Mouse (Mus musculus) mesoderm, embryonic 11.5 days (tissue): ENCODE measurements around the gene Tmem150c.

Source experiments
- DNase-seq: peaks from one replicate; pipeline ENCODE4 v3.0.0-alpha.2; 2012; ENCODE audit warnings: low read depth, low spot score

Gene Tmem150c

DNA sequence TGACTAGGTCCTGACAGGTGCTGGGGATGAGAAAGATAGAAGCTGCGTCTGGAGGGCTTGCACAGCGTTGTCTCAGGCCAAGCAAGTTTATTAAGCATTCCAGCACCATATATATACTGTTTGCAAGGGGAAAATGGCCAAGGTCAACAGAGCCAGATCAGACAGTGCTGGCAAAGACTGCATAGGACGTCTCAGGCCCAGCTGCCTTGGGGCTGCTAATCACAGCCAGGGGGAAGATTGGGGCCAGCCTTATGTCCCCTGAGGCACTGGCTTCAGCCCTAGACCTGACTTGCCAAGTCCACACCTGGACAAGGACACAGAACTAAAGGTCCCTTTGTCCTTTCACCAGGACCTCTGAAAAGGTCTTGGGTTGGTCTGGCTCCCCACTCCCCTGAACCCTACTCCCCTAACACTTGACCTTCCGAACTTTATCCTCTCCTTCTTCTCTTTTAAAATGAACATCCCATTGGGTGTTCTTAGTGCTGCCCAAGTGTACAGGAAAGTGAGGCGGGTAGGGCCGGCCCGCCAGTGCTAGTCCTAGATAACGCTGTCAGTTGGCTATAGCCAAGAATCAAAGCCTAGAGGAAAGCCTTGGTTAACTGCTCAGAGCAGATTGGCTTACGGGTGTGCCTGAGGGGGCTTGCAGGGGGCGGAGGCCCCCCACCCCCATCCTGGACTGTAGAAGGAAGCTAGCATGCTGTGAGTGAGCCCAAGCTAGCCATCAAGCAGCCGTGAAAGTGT is 104.6 kb downstream of the Tmem150c start:
- no peak for DNase-seq

DNA sequence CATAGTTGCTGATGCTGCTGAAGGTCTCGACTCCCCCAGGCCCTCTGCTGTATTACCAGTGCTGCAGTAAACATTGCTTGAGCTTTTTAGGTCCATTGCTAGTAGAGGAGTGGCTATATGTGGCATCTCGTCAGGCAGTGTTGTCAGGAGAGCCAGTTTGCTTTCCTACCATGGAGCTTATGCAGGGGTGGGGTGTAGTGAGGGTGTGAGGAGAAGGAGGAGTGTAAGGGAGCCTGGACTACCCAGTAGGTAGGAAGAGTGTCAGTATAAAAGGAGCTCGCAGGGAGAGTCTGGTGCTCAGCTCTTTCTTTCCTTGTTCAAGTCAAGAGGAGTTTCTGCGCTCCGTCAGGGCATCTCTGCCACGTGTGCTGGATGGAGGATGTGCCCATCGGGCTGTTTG is 106.9 kb downstream of the Tmem150c start:
- DNase-seq: no peak

GRCm38 (mm10) chr5:100049904-100050303 is 109.7 kb downstream of the Tmem150c start:
- DNase-seq: no peak

DNA sequence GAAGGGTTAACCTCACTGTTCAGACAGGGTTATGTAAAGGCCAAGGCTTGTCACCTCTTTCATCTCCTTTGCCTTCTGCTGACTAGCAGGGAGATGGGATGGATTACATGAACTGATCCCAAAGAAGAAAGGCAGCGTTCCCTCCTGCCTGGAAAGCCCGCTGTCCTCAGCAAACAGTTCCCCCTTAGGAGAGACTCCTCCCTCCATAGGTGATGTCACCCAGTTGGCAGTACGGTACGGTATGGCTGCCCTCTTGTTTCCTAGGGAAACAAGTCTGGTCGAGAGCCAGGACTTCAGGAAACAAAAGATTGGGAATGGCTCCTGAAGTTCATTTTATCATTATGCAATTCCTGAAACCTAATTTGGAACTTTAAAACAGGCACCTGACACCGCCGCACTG is 111.7 kb downstream of the Tmem150c start:
- DNase-seq: no peak

GRCm38 (mm10) chr5:100047143-100047640 is 112.4 kb downstream of the Tmem150c start:
- DNase-seq: no peak

GRCm38 (mm10) chr5:100046096-100046495 is 113.5 kb downstream of the Tmem150c start:
- no peak for DNase-seq

DNA sequence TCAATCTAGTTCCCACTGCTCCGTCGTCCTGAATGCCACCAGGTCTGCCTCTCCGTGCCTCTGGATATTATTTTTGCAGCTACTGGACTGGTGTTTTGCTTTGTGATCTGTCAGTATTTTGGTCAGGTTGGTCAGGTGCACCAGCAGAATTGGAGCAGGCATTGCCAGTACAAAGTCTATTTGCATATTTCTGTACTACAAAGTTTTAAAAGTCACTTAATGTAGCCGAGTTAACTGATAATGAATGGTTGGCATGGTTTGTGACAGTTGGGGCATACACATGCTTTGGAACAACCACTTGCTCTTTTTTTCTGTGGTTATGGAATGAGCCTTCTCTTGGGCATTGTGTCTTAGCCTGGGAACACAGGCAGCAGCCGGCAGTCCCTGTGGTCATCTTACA is 115.0 kb downstream of the Tmem150c start:
- DNase-seq: no peak

- DNase-seq: no peak
These were observed 115.6 kb downstream of the Tmem150c start for GRCm38 (mm10) chr5:100044030-100044429.

DNA sequence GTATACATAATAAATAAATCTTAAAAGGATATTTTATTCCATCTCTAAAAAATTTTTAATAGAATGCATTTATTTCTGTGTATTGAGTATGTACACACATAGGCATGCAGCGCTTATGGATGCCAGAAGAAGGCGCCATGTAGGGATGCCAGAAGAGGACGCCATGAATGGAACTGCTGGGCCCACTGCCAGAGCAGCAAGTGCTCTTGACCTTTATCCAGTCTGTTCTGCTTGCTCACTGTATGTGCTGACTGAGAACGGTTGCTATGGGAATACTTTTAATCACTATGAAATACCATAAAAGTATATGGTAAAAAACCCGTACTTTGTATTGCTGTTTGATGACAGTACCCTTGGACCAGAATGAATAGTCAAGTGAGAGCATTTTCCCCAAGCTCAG is 116.2 kb downstream of the Tmem150c start:
- no peak for DNase-seq

- DNase-seq: no peak
These were observed 117.1 kb downstream of the Tmem150c start for GRCm38 (mm10) chr5:100042467-100042866.

DNA sequence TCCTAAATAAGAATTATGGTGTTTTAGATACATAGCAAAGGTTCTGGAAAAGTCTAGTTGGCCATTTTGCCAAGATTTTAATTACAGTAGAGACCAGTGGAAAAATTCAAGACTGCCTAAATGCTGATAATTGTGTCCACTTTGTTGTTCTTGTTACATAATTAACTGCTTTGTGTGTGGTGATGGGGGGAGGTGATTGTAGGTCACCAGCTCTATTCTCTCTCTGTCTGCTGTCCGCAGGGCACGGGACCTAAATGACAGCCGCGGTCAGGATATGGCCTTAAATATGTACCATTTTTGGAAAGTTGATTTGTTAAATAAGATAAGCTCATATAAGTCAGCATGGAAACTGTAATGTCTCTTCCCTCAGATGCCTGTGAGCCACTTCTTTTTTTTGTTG is 118.3 kb downstream of the Tmem150c start:
- DNase-seq: no peak

DNA sequence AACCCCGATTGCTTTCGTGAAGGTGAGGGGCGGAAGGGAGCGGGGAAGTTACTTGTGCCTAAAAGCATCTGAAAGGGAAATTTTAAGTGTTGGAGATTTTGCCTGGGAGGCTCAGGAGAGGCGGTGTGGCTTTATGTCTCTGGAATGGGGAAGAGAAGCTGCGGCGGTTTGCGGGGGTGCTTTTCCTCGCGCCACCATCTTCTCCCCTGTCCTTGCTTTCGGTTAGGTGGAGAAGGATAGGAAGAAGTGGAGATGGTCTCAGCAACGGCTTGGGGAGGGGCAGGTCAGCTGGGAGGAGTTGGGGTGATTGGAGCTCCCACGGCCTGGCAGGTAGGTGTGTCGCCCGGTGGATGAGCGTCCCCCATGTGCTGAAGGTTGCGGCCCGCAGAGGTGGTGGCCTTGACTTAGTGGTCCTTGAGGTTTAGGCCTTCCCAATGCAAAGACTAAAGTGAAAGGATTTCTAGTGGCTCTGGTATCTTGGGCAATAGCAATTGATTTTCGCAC is 119.3 kb downstream of the Tmem150c start:
- DNase-seq: no peak

GRCm38 (mm10) chr5:100039602-100040142 is 119.9 kb downstream of the Tmem150c start, which contains the start of the genes Hnrnpdl and Enoph1:
Gene Hnrnpdl, minus strand, starts transcription at chr5:100039664.
Gene Enoph1, plus strand, starts transcription at chr5:100039985.
- DNase-seq: peak; percentile 96

DNA sequence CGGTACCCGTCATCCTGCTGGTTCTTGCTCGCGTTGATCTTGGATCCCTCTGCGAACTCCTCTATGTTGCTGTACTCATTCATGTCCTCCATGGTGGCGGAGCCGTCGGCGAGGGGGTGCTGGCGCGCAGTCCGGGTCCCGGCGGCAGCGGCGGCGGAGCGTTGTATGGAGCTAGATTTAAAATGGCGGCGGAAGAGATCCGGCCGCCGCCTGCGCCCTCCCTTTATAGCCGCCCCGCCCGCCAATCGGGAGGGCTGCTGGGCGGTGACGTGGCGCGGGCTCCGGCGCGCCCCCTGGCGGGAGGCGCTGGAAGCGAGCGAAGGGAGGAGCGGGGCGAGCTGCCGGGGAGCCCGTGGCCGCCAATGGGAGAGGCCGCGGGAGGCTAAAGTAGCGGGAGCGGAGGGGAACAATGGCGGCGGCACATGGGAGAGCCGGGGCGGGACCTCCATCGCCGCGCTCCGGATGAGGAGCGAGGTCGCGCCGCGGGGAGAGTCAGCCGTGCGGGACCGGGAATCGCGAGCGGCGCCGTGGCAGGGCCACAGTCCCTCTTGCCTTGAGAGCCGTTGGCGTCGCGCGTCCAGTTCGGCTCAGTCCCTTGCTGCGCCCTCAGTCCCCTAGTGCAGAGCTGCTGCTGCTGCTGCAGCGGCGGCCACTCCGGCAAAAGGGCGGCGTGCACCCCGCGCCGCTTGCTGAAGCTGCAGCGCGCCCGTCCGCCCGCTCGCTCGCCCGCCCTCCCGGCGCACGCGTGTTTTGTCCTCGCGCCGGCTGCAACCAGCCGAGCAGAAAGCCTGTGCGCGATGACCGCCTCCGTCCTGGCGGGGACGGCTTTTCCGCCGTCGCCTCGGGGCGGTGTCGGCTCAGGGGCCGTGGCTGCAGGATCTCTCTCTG is 120.7 kb downstream of the Tmem150c start:
- peak; percentile 96 for DNase-seq

GRCm38 (mm10) chr5:100037965-100038713 is 121.5 kb downstream of the Tmem150c start:
- peak; percentile 91 for DNase-seq

DNA sequence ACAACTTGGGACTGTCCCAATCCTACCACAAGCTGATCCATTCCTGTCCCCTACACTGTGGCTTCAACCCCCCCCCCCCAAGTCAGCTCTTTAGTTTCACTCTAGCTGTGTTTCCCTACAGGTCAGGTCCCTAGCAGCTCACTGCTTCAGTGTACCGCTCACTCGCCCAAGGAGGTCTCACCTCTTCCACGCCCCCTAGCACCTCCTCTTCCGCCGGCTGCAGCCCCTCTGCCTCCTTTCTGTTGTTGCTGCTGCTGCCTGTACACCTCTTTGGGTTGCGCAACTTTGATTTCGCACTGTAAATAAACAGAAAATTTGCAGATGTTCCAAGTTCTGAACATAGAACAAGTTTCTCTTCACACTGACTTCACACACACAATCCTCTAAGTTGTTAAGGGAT is 122.9 kb downstream of the Tmem150c start:
- DNase-seq: no peak

DNA sequence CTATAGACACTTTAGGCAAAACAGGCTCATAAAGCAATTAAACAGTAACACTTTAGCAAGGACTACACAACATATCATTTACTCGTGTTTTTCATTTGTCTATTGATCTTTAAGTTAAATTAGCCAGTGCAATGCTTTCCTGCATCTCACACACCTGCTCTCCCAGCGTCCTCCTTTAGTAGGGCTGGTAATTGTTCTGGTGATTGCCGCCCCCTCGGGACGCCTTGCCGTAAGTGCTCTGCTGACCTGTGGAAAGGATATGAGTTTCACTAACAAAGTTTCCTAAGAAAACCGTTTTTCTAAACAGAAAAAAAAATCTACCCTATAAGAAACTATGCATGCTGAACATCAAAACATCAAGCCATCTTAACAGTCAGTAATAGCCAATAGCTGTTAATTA is 123.7 kb downstream of the Tmem150c start:
- no peak for DNase-seq

DNA sequence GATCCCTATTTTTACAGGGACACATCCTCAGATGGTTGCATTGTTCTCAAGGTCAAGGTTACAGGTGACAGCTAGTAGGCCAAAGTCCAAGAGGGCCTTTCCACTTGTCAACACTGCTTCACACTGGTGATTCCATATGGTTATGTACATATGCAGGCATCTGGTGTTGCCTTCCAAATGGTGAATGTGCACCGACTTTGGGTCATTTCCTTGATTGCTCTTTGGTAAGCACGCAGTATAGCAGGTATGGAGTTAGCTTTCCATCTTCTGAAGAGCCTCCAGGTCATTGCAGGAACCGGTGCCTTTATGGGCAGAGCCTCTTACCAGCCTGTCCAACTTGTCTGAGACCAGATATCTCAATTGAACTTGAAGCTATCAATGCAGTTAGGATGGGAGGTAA is 127.0 kb downstream of the Tmem150c start:
- DNase-seq: no peak

GRCm38 (mm10) chr5:100032107-100032506 is 127.5 kb downstream of the Tmem150c start:
- DNase-seq: peak; percentile 54

- DNase-seq: no peak
These were observed 129.5 kb downstream of the Tmem150c start for GRCm38 (mm10) chr5:100030069-100030468.
